In the genomic region with DNA sequence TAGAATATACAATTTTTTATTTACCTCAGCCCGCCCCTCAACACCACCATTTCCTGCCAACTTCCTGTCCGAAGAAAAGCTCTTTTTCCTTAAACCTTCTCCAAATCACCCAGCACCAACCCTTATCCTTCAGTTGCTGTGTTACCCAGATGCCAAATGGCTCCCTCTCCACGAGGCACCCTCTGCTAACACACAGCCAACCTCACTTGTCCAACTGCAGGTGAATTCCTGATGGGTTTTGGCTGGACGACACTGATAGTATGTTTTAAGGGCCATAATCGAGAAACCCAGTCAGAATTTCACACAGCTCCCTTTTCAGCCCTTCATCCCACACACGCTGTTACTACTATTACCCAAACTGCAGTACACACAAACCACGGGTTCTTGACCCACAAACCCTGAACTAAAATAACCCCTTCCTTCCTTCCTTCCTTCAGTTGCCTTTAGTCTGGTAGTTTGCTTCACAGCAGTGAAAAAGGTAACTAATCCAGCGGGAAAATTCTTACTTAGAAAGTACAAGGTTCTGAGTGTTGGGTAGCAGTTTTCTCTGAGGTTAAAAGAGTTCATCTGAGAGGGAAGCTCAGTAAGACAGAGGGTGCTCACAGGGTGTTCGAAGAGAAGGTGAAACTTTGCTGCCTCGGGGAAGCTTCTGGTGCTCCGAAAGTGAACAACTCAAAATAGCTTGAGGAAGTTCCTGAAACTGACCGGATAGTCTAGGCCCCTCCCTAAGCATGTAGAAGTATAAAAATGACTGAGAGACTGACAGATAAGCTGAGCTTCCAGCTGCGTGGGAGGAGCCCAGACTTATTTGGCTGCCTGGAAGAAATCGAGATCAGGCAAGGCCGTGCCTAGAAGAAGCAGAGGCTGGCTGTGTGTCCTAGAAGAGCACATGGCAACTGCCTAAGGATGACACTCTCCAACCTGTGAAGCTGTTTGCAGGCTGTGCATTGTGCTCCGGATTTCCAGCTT, we compare ENCODE assay signal across 8 mouse cellular contexts. TPM values are rescaled to one million over a fixed set of nuclear protein-coding genes. Genes with fewer than 3 reads are reported as not detected.
DNase-seq lines count a peak whose midpoint lies in the region; ATAC-seq and TF ChIP-seq lines count a peak whose summit lies in the region.

No protein-coding gene starts in this region.

- TF ChIP-seq CTCF in gastrocnemius, adult 2 months (IDR thresholded peaks at IDR 0.05), result no peak

- 63% methylated on average over 16 of the region's 16 CpGs for WGBS in limb, embryonic 13.5 days
- WGBS in neural tube, embryonic 13.5 days, result 67% methylated on average over 16 of the region's 16 CpGs

- H3K36me3 ChIP-seq in erythroblast, embryonic 14.5 days (ENCODE audit: control insufficient read depth), result no peaks in the 10 kb centered on the region
- no peaks in the 10 kb centered on the region for H3K36me3 ChIP-seq in limb, embryonic 13.5 days
- H3K36me3 ChIP-seq in neural tube, embryonic 13.5 days, result no peaks in the 10 kb centered on the region

- peak overlapping the region; percentile 100 for H3K4me3 ChIP-seq in gastrocnemius, adult 2 months
- peak overlapping the region; percentile 72 for H3K4me3 ChIP-seq in erythroblast, embryonic 14.5 days (replicated peaks)
- peak overlapping the region; percentile 87 for H3K4me3 ChIP-seq in limb, embryonic 13.5 days
- peak overlapping the region; percentile 87 for H3K4me3 ChIP-seq in neural tube, embryonic 13.5 days

- peak overlapping the region; percentile 97 for H3K27ac ChIP-seq in gastrocnemius, adult 2 months
- no peak overlapping the region for H3K27ac ChIP-seq in limb, embryonic 13.5 days
- H3K27ac ChIP-seq in neural tube, embryonic 13.5 days (replicated peaks), result peak overlapping the region; percentile 39; the same call in 1 of the 2 replicates

- H3K4me2 ChIP-seq in limb, embryonic 13.5 days (replicated peaks), result peak overlapping the region; percentile 83
- peak overlapping the region; percentile 93 for H3K4me2 ChIP-seq in neural tube, embryonic 13.5 days

- H3K4me1 ChIP-seq in erythroblast, embryonic 14.5 days (ENCODE audit: control insufficient read depth), result peaks cover 37% of the 10 kb centered on the region
- H3K4me1 ChIP-seq in limb, embryonic 13.5 days, result peaks cover 20% of the 10 kb centered on the region
- peaks cover 43% of the 10 kb centered on the region for H3K4me1 ChIP-seq in neural tube, embryonic 13.5 days (replicated peaks)

- H3K9me3 ChIP-seq in erythroblast, embryonic 14.5 days (ENCODE audit: control insufficient read depth, low read length), result no peaks in the 10 kb centered on the region
- H3K9me3 ChIP-seq in limb, embryonic 13.5 days, result no peaks in the 10 kb centered on the region
- no peaks in the 10 kb centered on the region for H3K9me3 ChIP-seq in neural tube, embryonic 13.5 days

- intact Hi-C loops in gastrocnemius, adult 2 months (cut with DNase I), result loop anchor here (5.0 kb wide), 1 partner anchor 50 kb away; no protein-coding TSS in a partner anchor

- no peak overlapping the region for H3K9ac ChIP-seq in limb, embryonic 13.5 days
- H3K9ac ChIP-seq in neural tube, embryonic 13.5 days, result peak overlapping the region; percentile 95

- no peak for ATAC-seq in limb, embryonic 13.5 days (ENCODE audit: low FRiP score, low read depth)
- ATAC-seq in neural tube, embryonic 13.5 days (ENCODE audit: low read depth), result no peak; the same call in 1 of the 2 replicates

- no peak for DNase-seq in gastrocnemius, adult 2 months
- no peak for DNase-seq in gastrocnemius, postnatal 4 days (ENCODE audit: low spot score in 2 of 2)
- peak; percentile 27 to 40 for DNase-seq in B cell, adult 2 months
- no peak for DNase-seq in layer of hippocampus, adult 8-10 months (ENCODE audit: low spot score in 2 of 2)
- no peak for DNase-seq in left cerebral cortex, adult 11 months (ENCODE audit: low spot score)

- H3K27me3 ChIP-seq in erythroblast, embryonic 14.5 days (ENCODE audit: control insufficient read depth), result no peaks in the 10 kb centered on the region
- H3K27me3 ChIP-seq in limb, embryonic 13.5 days, result no peaks in the 10 kb centered on the region
- no peaks in the 10 kb centered on the region for H3K27me3 ChIP-seq in neural tube, embryonic 13.5 days

RNA-seq across cellular contexts. Expression of a gene that starts 13.3 kb away (rescaled TPM):
- total RNA-seq in gastrocnemius, adult 2 months (2021), result 10 to 100 TPM; 27.9 to 34.5 TPM
- total RNA-seq in gastrocnemius, postnatal 4 days (2021), result 10 to 100 TPM; 36.3 to 39.9 TPM
- 1.0 and 1.2 TPM in 2 replicates for polyA plus RNA-seq in erythroblast, embryonic 14.5 days (2012)
- polyA plus RNA-seq in limb, embryonic 13.5 days (2015; fragmentation: Nextera tagmentation; extraction: Ambion mirVana), result 42.1 and 45.0 TPM in 2 replicates
- polyA plus RNA-seq in neural tube, embryonic 13.5 days (2015; fragmentation: Nextera tagmentation; extraction: Ambion mirVana), result 47.3 and 49.7 TPM in 2 replicates
- total RNA-seq in layer of hippocampus, adult 8-10 months (2022), result 10 to 100 TPM; 25.8 to 31.3 (median 28.2) TPM

RNA-seq across cellular contexts. Expression of a gene that starts 13.4 kb away (rescaled TPM):
- total RNA-seq in gastrocnemius, adult 2 months (2021), result 10 to 100 TPM; 10.9 to 11.5 TPM
- 10 to 100 TPM; 20.6 to 27.9 TPM for total RNA-seq in gastrocnemius, postnatal 4 days (2021)
- 0.52 and 0.58 TPM in 2 replicates for polyA plus RNA-seq in erythroblast, embryonic 14.5 days (2012)
- 39.1 and 40.3 TPM in 2 replicates for polyA plus RNA-seq in limb, embryonic 13.5 days (2015; fragmentation: Nextera tagmentation; extraction: Ambion mirVana)
- 84.7 and 85.7 TPM in 2 replicates for polyA plus RNA-seq in neural tube, embryonic 13.5 days (2015; fragmentation: Nextera tagmentation; extraction: Ambion mirVana)
- 10 to 100 TPM; 36.8 to 47.7 (median 44.6) TPM for total RNA-seq in layer of hippocampus, adult 8-10 months (2022)

Comparison
In these comparisons a context has a peak if more than half of its experiments do, and no peak if none do; other contexts are left out.
1. DNase-seq: peak in B cell, adult 2 months (2 of 2); none in gastrocnemius, adult 2 months (single experiment), gastrocnemius, postnatal 4 days (0 of 2), layer of hippocampus, adult 8-10 months (0 of 2) and left cerebral cortex, adult 11 months (single experiment).
2. Peak in every context shown above with its lines, with median percentiles within 50 percentile points of each other: H3K4me3 ChIP-seq.